Mouse (Mus musculus): Measurements from ENCODE around the gene Pappa.

The Pappa gene

GRCm38 (mm10) chr4:65174505-65174904 is 50.5 kb downstream of the Pappa start:
- no peak for DNase-seq

DNA sequence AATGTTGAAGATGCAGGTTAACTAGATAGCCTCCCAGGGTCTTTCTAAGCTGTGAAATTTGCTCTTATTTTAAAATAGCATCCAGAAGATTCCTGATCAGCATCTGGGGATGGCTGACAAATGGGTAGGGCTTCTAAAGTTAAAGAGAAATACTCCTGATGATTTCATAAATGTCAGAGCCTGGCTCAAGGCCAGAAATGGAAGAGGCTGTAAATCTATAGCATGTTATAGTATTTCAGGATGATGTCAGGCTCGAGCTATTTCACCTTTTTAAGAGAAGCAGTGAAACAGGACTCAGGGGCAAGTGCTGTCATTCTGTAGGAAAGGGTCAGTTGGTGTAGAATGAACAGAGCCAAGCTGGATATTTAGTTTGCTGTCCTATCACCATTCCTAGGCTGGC is 54.2 kb downstream of the Pappa start:
- DNase-seq: no peak

GRCm38 (mm10) chr4:65187236-65187635 is 63.3 kb downstream of the Pappa start:
- no peak for DNase-seq

- no peak for DNase-seq
Measured at GRCm38 (mm10) chr4:65187716-65188115, 63.7 kb downstream of the Pappa start.

DNA sequence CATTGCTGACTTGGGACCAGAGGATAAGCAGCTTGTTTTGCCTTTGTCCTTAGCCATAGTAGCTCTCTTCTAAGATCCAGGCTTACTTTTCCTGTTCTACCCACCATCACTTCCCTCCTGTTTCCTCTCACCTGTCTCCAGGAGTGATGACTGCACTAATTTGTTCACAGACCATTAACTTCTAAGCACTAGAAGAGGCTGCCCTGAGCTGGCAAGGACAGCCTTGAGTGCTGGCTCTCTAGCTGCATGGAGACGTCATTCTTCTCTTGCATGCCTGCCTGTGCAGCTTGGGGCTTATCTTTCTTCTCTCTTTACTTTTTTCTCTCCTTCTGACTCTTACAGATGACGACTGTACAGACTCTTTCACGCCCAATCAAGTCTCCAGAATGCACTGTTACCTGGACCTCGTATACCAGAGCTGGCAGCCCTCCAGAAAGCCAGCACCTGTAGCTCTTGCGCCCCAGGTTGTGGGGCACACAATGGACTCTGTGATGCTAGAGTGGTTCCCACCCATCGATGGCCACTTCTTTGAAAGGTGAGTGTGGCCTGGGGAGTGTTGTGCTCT is 65.0 kb downstream of the Pappa start:
- no peak for DNase-seq

- no peak for DNase-seq
Measured at GRCm38 (mm10) chr4:65192810-65193209, 68.8 kb downstream of the Pappa start.

DNA sequence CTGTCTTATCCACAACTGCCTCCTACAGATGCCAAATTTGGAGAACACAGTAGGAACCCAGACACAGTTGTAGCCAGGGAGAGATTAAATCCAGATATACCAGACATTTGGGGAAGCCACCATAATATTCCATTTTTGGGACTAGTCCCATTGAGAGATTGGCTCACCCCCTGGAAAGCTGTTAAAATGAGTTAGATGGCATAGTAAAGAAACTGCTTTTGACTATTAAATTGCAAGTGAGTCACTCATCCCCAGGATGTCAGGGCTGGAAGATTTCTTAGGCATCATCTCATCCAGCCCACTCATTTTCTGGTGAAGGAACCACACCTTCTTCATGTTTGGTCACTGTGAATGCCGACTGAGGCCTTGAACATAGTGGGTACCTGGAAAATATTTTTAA is 72.0 kb downstream of the Pappa start:
- DNase-seq: no peak

- no peak for DNase-seq
Measured at GRCm38 (mm10) chr4:65203666-65204065, 79.7 kb downstream of the Pappa start.

GRCm38 (mm10) chr4:65205446-65205845 is 81.5 kb downstream of the Pappa start:
- DNase-seq: no peak

DNA sequence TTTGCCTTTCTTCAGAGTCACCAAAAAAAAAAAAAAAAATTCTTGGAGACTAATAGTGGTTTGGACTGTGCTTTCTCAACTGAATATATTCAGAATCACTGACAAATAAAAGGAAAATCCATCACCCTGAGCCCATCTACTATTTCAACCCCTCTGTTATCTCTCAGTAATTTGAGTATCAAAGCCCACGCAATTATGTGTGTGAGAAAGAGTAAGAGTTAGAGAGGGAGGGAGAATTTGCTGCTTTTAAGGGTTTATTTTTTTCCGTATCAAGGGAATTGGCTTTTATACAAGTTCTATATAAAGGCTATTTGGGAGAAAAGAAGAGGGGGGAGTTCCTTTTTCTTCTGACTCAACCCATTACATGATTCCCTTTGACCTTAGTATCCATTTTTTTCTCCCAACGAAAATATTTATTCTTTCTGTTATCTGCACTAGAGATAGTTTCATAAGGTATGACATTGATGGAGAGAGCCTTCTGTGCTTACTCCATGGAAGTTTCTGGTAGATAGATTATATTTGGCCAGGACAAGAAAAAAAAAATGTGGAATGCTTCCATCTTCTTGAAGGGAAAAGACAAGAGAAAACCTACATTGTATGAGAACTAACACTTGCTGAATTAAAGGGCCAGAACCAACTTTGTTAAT is 85.5 kb downstream of the Pappa start:
- DNase-seq: no peak

DNA sequence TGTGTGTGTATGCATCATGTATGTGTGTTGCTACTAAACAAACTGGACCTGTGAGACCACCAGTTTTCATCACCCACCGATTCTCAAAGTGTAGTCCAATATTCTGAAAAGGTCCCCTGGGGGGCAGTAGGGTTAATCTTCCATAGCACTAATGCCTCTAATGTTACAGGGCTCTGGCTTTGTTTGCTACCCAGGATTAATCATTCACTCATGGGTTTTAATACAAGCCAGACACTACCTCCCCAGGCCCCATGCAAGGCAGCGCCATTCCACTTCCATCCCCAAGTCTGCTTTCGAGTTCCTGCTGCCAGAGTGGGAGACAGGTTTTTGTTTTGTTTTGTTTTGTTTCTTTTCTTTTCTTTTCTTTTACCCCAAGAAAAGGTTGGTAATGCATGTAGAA is 92.7 kb downstream of the Pappa start:
- DNase-seq: no peak

DNA sequence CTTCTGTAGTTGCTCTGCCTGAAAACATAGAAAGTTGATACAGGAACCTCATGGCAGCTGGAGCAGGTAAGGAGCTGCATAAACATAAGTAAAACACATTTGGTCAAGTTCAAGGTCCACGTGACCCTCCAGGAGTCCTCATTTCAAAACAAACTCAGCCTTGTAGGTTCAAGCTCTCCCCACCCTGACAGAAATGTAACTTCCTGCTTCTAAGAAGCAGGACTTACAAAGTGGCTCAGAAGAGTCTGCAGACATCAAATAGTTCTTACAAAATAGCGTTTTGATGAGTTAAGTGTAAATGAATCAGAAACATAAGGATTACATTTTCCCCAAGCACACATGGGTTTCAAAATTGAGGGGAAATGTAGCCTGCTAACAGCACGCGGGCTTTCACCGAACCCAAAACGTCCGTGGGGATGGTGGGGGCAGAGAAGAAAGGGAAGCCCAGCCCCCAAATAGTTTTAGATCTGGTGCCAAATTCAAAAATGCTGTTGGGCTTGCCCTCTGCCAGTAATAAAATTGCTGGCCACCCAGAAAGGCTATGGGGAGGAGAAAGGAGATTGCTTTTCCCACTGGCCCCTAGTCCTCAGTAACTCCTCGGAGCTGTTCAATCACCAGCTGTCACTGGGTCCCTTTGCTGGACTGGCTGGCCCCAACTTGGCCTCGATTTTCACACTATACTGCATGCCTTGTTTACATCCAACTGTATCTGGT is 93.8 kb downstream of the Pappa start:
- no peak for DNase-seq

DNA sequence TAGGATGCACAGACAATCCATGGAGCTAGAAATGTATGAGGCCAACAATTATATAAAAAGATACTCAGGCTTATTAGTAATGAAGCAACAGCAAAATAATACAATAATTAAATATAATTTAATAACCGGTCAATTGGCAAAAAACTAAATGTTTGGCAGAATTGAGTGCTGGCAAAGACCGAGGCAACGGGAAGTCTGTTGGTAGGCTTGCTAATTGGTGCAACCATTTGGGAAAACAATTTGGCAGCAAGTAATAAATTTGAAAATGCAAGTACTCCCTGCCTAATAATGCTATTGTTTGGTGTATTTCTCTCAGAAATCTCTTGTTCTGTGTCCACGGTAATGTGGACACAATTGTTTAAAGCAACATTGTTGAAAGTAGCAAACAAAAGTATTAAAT is 99.9 kb downstream of the Pappa start:
- no peak for DNase-seq

DNA sequence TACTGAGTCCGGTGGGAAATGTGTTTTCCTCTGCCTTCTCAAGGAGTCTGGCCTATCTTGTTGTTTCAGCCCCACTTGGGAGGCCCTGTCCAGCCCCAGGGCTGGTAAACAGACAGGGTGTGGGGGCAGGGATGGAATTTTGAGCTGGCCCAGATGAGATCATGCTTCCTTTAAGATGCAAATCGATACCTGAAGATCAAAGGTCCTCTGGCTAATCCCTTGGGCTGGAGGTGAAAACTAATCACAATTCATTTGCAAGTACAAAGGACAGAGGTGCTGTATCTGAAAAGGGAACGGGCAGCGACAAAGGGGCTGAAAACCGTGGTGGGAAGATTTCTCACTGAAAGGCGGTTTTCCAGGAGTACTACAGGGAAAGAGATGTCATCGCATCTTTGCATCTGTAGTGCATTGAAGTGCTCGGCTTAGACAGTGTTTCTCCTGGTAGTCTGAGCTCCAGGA is 114.6 kb downstream of the Pappa start:
- DNase-seq: no peak

- no peak for DNase-seq
Measured at GRCm38 (mm10) chr4:65242434-65242931, 118.5 kb downstream of the Pappa start.

DNA sequence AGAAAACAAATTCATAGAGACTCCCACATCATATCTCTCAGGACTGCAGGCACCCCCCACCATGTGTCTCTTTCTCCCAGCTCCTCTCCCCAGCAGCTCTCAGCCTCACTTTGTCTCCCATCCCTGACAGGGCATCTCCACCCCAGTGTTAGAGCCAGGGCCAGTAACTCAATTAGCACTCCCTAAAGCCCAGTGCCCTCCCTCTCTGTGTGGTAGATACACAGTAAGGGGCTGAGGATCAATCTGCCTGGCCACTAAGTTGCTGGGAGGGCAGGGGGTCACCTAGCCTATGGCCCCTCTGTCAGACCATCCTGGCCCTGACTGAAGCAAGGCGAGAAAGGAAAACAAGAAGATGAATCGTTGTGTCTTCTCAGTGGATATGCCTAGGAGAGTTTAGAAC is 119.3 kb downstream of the Pappa start:
- no peak for DNase-seq

- no peak for DNase-seq
Measured at GRCm38 (mm10) chr4:65245015-65245414, 121.0 kb downstream of the Pappa start.

DNA sequence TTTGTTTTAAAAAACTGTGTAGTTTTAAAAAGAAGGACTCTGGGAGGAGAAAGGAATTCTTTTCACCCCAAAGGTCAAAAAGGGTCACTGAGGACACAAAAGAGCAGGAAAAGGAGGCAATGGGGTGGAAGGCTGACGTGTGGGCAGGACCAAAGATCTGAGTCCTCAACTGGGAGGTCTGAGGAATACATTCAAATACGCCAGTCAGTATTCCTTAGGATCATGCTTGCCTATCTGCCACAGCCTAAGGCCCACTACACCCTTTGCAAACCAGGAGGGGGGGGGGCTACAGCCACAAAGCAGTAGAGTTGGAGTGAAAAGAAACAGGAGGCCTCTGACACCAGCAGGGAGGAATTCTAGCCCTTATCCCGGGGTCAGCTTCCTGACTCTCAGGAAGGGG is 121.5 kb downstream of the Pappa start:
- no peak for DNase-seq

GRCm38 (mm10) chr4:65252193-65252592 is 128.2 kb downstream of the Pappa start:
- DNase-seq: no peak

GRCm38 (mm10) chr4:65254073-65254472 is 130.1 kb downstream of the Pappa start:
- DNase-seq: no peak

DNA sequence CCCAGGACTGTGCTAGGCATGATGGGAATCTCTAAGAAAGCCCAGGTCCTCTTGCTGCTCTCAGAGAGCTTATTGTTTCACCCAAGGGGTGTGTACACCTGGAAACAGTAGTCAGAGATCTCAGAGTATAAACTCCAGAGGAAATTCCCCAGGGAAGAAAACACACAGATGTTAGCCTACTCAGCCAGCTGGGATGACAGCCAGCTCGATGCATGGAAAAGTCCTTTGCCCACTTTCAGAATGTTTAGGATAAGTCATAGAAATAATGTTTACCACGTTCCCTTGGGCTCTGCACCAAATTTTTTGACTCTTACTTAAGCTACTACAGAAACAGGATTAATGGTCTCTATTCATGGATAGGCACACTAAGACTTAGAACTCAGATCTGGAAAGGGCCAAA is 143.1 kb downstream of the Pappa start:
- no peak for DNase-seq

GRCm38 (mm10) chr4:65269996-65270395 is 146.0 kb downstream of the Pappa start:
- DNase-seq: no peak

- DNase-seq: peak; percentile 11
Measured at GRCm38 (mm10) chr4:65272295-65272694, 148.3 kb downstream of the Pappa start.

GRCm38 (mm10) chr4:65273299-65273851 is 149.4 kb downstream of the Pappa start:
- no peak for DNase-seq
